Mouse (Mus musculus): Measurements from ENCODE around the gene Ccnd2. TPM values are rescaled to one million over a fixed set of nuclear protein-coding genes. Genes with fewer than 3 reads are reported as not detected.
A peak's percentile ranks its signal among the peaks of the same experiment; 100 is the strongest.

The Ccnd2 gene
- polyA plus RNA-seq, 1 experiment from 2014 or later = 571 TPM

DNA sequence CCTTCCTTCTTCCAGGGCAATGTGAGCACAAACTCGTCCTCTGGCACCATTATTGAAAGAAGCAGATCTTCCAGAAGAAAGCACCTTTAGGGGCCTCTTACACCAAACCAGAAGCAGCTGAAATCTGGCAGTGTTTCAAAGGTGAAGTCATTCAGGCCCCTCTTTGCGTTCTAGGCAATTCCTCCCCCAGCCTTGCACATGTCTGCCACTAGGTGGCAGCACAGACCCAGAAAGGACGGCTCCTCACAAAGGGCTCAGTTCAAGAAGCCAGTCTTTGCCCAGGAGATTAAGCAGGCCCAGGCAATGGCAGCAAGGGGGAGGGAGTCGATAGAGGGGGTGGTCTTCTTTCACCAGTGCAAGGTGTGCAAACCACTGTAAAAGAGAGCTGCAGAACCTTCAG is 4.3 kb downstream of the Ccnd2 start:
- H3K4me1 ChIP-seq (ENCODE audit: control insufficient read depth in 2 of 2, insufficient read depth in 2 of 2, low read length in 2 of 2) = peaks cover 13 to 49% of the 10 kb centered on the region in 2 experiments
- peak overlapping the region; percentile 19 to 85; a peak in 2 of 4 replicates for H3K27ac ChIP-seq (replicated peaks in 1 of 2; ENCODE audit: control insufficient read depth in 1 of 2, insufficient read depth in 1 of 2, low read depth in 2 of 2, low read length in 2 of 2)
- peak overlapping the region; percentile 87 for H3K4me2 ChIP-seq (ENCODE audit: low read length)
- WGBS = under 1% methylated on average over 4 of the region's 4 CpGs
- H3K9ac ChIP-seq (ENCODE audit: low read length) = 0 out of 2 replicates have a peak overlapping the region, but pooled peaks have one; percentile 96
- no peak for ATAC-seq (ENCODE audit: insufficient number of reproducible peaks, insufficient read depth, low FRiP score, low read depth)
- H3K36me3 ChIP-seq (ENCODE audit: control insufficient read depth, insufficient read depth, low read length) = peaks cover 53% of the 10 kb centered on the region
- no peaks in the 10 kb centered on the region for H3K27me3 ChIP-seq (ENCODE audit: control insufficient read depth, insufficient read depth, low read length)
- H3K9me3 ChIP-seq (ENCODE audit: control insufficient read depth, low read length) = no peaks in the 10 kb centered on the region
- H3K4me3 ChIP-seq (ENCODE audit: control insufficient read depth in 1 of 2, insufficient read depth in 1 of 2, low read depth in 1 of 2, low read length in 2 of 2) = no peak overlapping the region

GRCm38 (mm10) chr6:127146322-127146947 is 5.6 kb downstream of the Ccnd2 start:
- H3K27me3 ChIP-seq (ENCODE audit: control insufficient read depth, insufficient read depth, low read length) = no peaks in the 10 kb centered on the region
- H3K9me3 ChIP-seq (ENCODE audit: control insufficient read depth, low read length) = no peaks in the 10 kb centered on the region
- H3K4me2 ChIP-seq (ENCODE audit: low read length) = no peak overlapping the region
- no peak overlapping the region for H3K4me3 ChIP-seq (ENCODE audit: control insufficient read depth in 1 of 2, insufficient read depth in 1 of 2, low read depth in 1 of 2, low read length in 2 of 2)
- no peak overlapping the region for H3K27ac ChIP-seq (replicated peaks in 1 of 2; ENCODE audit: control insufficient read depth in 1 of 2, insufficient read depth in 1 of 2, low read depth in 2 of 2, low read length in 2 of 2)
- 89% methylated on average over 3 of the region's 3 CpGs for WGBS
- peaks cover 8 to 41% of the 10 kb centered on the region in 2 experiments for H3K4me1 ChIP-seq (ENCODE audit: control insufficient read depth in 2 of 2, insufficient read depth in 2 of 2, low read length in 2 of 2)
- no peak for ATAC-seq (ENCODE audit: insufficient number of reproducible peaks, insufficient read depth, low FRiP score, low read depth)
- peaks cover 58% of the 10 kb centered on the region for H3K36me3 ChIP-seq (ENCODE audit: control insufficient read depth, insufficient read depth, low read length)
- 0 out of 2 replicates have a peak overlapping the region, but pooled peaks have one; percentile 21 for H3K9ac ChIP-seq (ENCODE audit: low read length)

DNA sequence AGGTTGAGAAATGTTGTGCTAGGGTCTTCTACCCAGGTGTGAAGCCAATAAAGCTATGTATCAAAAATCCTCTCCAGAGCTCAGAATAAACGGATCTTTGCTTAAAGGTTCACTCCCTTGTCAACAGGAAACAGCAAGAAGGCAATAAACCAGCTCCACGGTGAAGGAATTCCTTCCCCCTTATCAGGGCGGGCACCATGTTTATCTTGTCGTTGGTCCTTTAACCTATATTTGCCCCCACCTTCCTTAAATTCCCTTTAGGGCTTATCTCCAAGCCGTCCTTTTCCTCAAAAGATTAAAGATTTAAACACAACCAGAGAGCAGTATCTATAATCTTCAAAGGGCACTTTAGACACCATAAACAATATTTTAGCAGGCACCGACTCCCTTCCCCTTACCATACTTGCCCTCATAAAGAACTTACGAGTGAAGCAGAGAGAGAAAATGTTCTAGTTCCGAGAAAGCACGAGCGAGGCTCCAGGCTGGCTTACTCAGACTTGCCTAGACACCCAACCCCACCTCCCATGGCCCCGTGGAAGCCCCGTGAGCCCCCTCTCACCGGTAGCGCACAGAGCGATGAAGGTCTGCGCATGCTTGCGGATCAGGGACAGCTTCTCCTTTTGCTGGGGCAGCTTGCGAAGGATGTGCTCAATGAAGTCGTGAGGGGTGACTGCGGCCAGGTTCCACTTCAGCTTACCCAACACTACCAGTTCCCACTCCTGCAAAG is 6.4 kb downstream of the Ccnd2 start:
- no peak overlapping the region for H3K4me2 ChIP-seq (ENCODE audit: low read length)
- H3K4me1 ChIP-seq (ENCODE audit: control insufficient read depth in 2 of 2, insufficient read depth in 2 of 2, low read length in 2 of 2) = peaks cover 7 to 38% of the 10 kb centered on the region in 2 experiments
- H3K9me3 ChIP-seq (ENCODE audit: control insufficient read depth, low read length) = no peaks in the 10 kb centered on the region
- no peak overlapping the region for H3K9ac ChIP-seq (ENCODE audit: low read length)
- peaks cover 66% of the 10 kb centered on the region for H3K36me3 ChIP-seq (ENCODE audit: control insufficient read depth, insufficient read depth, low read length)
- no peak for ATAC-seq (ENCODE audit: insufficient number of reproducible peaks, insufficient read depth, low FRiP score, low read depth)
- no peak overlapping the region for H3K27ac ChIP-seq (replicated peaks in 1 of 2; ENCODE audit: control insufficient read depth in 1 of 2, insufficient read depth in 1 of 2, low read depth in 2 of 2, low read length in 2 of 2)
- no peak overlapping the region for H3K4me3 ChIP-seq (ENCODE audit: control insufficient read depth in 1 of 2, insufficient read depth in 1 of 2, low read depth in 1 of 2, low read length in 2 of 2)
- 50% methylated on average over 20 of the region's 20 CpGs for WGBS
- no peaks in the 10 kb centered on the region for H3K27me3 ChIP-seq (ENCODE audit: control insufficient read depth, insufficient read depth, low read length)

- H3K4me1 ChIP-seq (ENCODE audit: control insufficient read depth in 2 of 2, insufficient read depth in 2 of 2, low read length in 2 of 2) = peaks cover 7 to 36% of the 10 kb centered on the region in 2 experiments
- H3K4me2 ChIP-seq (ENCODE audit: low read length) = no peak overlapping the region
- 77% methylated on average over 7 of the region's 7 CpGs for WGBS
- H3K4me3 ChIP-seq (ENCODE audit: control insufficient read depth in 1 of 2, insufficient read depth in 1 of 2, low read depth in 1 of 2, low read length in 2 of 2) = no peak overlapping the region
- no peaks in the 10 kb centered on the region for H3K27me3 ChIP-seq (ENCODE audit: control insufficient read depth, insufficient read depth, low read length)
- no peaks in the 10 kb centered on the region for H3K9me3 ChIP-seq (ENCODE audit: control insufficient read depth, low read length)
- H3K9ac ChIP-seq (ENCODE audit: low read length) = no peak overlapping the region
- no peak overlapping the region for H3K27ac ChIP-seq (replicated peaks in 1 of 2; ENCODE audit: control insufficient read depth in 1 of 2, insufficient read depth in 1 of 2, low read depth in 2 of 2, low read length in 2 of 2)
- peaks cover 85% of the 10 kb centered on the region for H3K36me3 ChIP-seq (ENCODE audit: control insufficient read depth, insufficient read depth, low read length)
- ATAC-seq (ENCODE audit: insufficient number of reproducible peaks, insufficient read depth, low FRiP score, low read depth) = no peak
Observed at GRCm38 (mm10) chr6:127143576-127144288, 8.3 kb downstream of the Ccnd2 start.

- Histone ChIP-seq H3K27ac (replicated peaks in 1 of 2; ENCODE audit: control insufficient read depth in 1 of 2, insufficient read depth in 1 of 2, low read depth in 2 of 2, low read length in 2 of 2) (no peak overlapping the region), H3K36me3 (ENCODE audit: control insufficient read depth, insufficient read depth, low read length) (peaks cover 88% of the 10 kb centered on the region), H3K4me1 (ENCODE audit: control insufficient read depth in 2 of 2, insufficient read depth in 2 of 2, low read length in 2 of 2) (peaks cover 4 to 30% of the 10 kb centered on the region in 2 experiments), H3K9me3 (ENCODE audit: control insufficient read depth, low read length) (no peaks in the 10 kb centered on the region), H3K4me3 (ENCODE audit: control insufficient read depth in 1 of 2, insufficient read depth in 1 of 2, low read depth in 1 of 2, low read length in 2 of 2) (no peak overlapping the region), H3K9ac (ENCODE audit: low read length) (no peak overlapping the region), H3K27me3 (ENCODE audit: control insufficient read depth, insufficient read depth, low read length) (no peaks in the 10 kb centered on the region), H3K4me2 (ENCODE audit: low read length) (no peak overlapping the region)
- ATAC-seq (ENCODE audit: insufficient number of reproducible peaks, insufficient read depth, low FRiP score, low read depth) = no peak
- WGBS = 83% methylated on average over 10 of the region's 10 CpGs
Observed at GRCm38 (mm10) chr6:127143124-127143520, 8.9 kb downstream of the Ccnd2 start.

DNA sequence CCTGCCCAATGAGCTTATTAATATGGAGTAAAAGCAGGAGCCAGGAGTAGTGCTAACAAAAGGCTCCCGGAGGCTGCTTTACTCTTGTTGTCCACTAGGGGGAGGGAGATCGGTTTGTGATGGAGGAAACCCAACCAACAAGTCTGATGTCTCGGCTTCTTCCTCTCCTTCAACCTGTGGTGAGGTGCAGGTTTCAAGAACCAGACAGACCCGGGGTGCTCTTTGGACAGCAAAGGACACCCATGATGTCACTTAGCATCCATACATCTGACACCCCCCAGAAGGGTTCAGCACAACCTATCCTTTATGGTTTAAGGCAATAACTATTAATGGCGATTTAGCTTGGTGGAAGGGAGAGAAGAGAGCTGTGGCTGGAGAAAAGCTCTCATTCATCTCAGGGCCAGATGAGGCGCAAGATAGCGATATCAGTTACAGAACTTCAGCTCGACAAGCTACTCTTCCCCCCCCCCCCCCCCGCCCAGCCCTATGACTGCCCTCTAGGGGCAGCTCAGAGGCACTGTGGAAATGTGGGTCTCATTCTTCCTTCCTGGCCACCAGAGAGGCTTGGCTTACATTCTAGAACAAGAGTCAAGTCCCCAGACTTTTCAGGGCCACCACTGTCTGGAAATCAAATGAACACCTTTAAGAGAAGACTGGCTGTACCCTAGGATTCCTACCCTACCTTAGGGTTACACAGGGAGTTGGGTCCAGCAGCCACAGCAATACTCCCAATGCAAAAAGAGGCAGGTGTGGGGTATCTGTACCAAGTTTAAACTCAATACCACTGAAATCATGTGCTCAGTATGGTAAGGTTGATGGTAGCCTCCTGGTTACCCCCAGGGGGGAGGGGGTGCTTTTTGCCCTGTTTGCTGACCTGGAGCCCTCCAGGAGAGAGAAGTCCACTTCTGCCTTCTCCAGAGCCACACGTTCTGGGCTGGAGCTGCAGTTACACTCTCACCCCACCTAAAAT is 9.6 kb downstream of the Ccnd2 start:
- H3K36me3 ChIP-seq (ENCODE audit: control insufficient read depth, insufficient read depth, low read length) = peaks cover 92% of the 10 kb centered on the region
- no peak overlapping the region for H3K4me2 ChIP-seq (ENCODE audit: low read length)
- no peaks in the 10 kb centered on the region for H3K9me3 ChIP-seq (ENCODE audit: control insufficient read depth, low read length)
- H3K4me1 ChIP-seq (ENCODE audit: control insufficient read depth in 2 of 2, insufficient read depth in 2 of 2, low read length in 2 of 2) = peaks cover under 1 to 24% of the 10 kb centered on the region in 2 experiments
- ATAC-seq (ENCODE audit: insufficient number of reproducible peaks, insufficient read depth, low FRiP score, low read depth) = 0 out of 2 replicates have a peak, but pooled peaks have one; percentile 8
- H3K27ac ChIP-seq (replicated peaks in 1 of 2; ENCODE audit: control insufficient read depth in 1 of 2, insufficient read depth in 1 of 2, low read depth in 2 of 2, low read length in 2 of 2) = no peak overlapping the region
- no peak overlapping the region for H3K9ac ChIP-seq (ENCODE audit: low read length)
- 25% methylated on average over 10 of the region's 10 CpGs for WGBS
- no peak overlapping the region for H3K4me3 ChIP-seq (ENCODE audit: control insufficient read depth in 1 of 2, insufficient read depth in 1 of 2, low read depth in 1 of 2, low read length in 2 of 2)
- H3K27me3 ChIP-seq (ENCODE audit: control insufficient read depth, insufficient read depth, low read length) = no peaks in the 10 kb centered on the region

DNA sequence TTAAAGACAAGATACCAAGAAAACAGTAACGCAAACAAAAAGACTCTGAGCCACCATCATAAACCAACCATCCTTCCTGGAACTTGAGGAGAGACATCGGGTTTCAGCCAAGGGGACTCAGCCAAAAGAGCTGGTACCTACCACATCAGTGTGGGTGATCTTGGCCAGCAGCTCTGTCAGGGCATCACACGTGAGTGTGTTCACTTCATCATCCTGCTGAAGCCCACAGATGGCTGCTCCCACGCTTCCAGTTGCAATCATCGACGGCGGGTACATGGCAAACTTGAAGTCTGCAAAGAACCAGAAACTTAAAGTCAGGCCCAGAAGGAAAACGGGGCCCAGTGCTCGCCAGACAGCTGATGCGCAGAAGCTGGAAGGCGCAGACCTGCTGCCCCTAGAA is 13.0 kb downstream of the Ccnd2 start:
- peaks cover 3 to 18% of the 10 kb centered on the region in 2 experiments for H3K4me1 ChIP-seq (ENCODE audit: control insufficient read depth in 2 of 2, insufficient read depth in 2 of 2, low read length in 2 of 2)
- no peaks in the 10 kb centered on the region for H3K27me3 ChIP-seq (ENCODE audit: control insufficient read depth, insufficient read depth, low read length)
- no peak overlapping the region for H3K4me2 ChIP-seq (ENCODE audit: low read length)
- H3K4me3 ChIP-seq (ENCODE audit: control insufficient read depth in 1 of 2, insufficient read depth in 1 of 2, low read depth in 1 of 2, low read length in 2 of 2) = no peak overlapping the region
- H3K9ac ChIP-seq (ENCODE audit: low read length) = no peak overlapping the region
- WGBS = 90% methylated on average over 11 of the region's 11 CpGs
- no peak for ATAC-seq (ENCODE audit: insufficient number of reproducible peaks, insufficient read depth, low FRiP score, low read depth)
- H3K36me3 ChIP-seq (ENCODE audit: control insufficient read depth, insufficient read depth, low read length) = peaks cover 92% of the 10 kb centered on the region
- no peaks in the 10 kb centered on the region for H3K9me3 ChIP-seq (ENCODE audit: control insufficient read depth, low read length)
- H3K27ac ChIP-seq (replicated peaks in 1 of 2; ENCODE audit: control insufficient read depth in 1 of 2, insufficient read depth in 1 of 2, low read depth in 2 of 2, low read length in 2 of 2) = no peak overlapping the region

Measured in heart, embryonic 14.5 days (tissue).